Mouse (Mus musculus) cerebellum, adult 9-10 months (tissue): ENCODE measurements at regions not wholly inside any gene's neighbourhood (a gene's known extent, or its start where the extent isn't known, plus 50 kb on each side); places are given as distances from the start of the nearest gene placed in this dataset.

Experiments used
- DNase-seq: peaks from one replicate; pipeline ENCODE4 v3.0.0; 2022

GRCm38 (mm10) chr10:117443426-117444350 is 63.9 kb upstream of the Cpsf6 start:
- no peak for DNase-seq

DNA sequence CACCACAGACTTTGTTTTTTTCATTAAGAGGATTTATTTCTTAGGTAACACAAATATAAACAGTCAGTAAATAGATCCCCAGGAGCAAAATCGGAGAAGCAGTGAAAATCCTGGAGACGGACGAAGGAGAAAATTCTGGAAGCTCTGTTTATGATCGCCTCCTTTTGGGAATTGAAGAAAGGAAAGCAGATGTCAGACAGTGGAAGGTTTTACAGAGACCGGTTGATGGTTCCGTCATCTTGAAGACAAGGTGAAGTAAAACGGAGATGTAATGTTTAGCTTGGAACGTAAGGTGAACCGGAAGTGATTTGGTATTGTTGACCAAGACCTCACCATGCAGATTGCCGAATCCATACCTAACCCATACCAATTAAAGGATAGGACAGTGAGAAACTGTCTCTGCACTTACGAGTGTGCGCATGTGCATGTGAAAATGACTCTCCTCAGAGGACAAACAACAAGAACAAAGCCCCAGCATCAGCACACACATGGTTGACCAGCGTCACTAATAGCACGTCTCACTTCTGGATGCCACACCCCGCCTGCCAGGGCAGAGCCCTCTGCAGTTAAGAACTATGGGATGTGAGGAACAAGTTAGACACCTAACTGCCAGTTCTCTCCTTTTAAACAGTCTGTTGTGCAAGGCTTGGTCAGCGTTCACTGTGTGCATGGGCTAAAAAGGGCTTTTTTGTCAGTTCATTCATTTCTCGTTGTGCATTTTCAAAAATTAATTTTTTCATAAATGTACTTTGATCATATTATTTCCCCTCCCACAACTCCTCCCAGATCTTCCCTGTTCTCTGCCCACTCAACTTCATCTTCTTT is 62.4 kb upstream of the Cpsf6 start:
- no peak for DNase-seq

- no peak for DNase-seq
Observed at GRCm38 (mm10) chr10:117441121-117441978, 61.5 kb upstream of the Cpsf6 start.

- DNase-seq, result no peak
Observed at GRCm38 (mm10) chr10:117440225-117440976, 60.6 kb upstream of the Cpsf6 start.

DNA sequence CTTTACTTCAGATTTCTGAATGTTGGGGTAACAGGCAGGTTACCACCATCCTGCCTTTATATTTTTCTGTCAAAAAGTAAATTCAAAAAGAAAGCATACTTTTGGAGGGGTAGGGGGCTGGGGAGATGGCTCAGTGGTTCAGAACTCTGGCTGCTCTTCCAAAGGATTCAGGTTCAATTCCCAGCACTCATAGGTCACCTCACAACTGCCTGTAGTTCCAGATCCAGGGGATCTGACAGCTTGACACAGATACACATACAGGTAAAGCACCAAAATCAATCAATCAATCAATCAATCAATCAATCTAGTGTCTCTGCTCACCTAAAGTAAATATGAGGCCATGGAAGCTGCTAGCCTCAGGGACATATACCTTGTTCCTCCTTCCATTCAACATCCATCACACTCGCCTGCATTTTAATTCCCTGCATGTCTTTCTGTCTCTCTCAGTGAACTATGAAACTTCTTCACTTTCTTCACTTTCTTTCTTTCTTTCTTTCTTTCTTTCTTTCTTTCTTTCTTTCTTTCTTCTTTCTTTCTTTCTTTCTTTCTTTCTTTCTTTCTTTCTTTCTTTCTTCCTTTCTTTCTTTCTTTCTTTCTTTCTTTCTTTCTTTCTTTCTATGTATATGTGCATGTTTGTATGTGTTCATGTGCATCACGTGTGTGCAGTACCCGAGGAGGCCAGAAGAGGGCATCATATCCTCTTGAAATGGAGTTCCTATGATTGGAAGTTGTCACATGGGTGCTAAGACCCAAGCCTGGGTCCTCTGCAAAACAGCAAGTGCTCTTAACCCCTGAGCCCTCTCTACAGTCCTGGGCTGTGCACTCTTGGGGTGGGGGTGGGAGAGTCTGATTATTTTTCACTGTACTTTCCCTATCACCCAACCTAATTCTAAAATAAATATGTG is 59.6 kb upstream of the Cpsf6 start:
- DNase-seq, result no peak

DNA sequence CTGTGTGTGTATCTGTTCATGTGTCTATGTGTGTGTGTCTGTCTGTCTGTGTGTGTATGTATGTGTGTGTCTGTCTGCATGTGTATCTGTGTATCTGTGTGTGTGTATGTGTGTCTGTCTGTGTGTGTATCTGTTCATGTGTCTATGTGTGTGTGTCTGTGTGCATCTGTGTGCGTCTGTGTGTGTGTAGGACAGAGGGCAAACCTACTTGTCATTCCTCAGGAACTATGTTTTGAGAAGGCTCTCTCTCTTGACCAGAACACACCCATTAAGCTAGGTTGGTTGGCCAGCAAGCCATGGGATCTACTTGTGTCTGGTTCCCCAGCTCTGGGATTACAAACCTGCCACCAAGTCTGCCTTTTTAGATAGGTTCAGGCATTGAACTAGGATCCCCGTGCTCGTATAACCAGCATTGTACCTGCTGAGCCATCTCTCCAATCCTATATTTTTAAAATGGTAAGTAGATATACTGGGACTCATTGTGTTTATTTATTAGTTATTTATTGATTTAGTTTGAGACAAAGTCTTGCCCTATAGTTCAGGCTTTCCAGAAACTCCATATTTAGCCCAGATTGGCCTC is 58.9 kb upstream of the Cpsf6 start:
- DNase-seq, result no peak

GRCm38 (mm10) chr10:117437970-117438369 is 58.2 kb upstream of the Cpsf6 start:
- no peak for DNase-seq

- DNase-seq, result peak; percentile 57
Observed at GRCm38 (mm10) chr10:117436875-117437715, 57.3 kb upstream of the Cpsf6 start.

DNA sequence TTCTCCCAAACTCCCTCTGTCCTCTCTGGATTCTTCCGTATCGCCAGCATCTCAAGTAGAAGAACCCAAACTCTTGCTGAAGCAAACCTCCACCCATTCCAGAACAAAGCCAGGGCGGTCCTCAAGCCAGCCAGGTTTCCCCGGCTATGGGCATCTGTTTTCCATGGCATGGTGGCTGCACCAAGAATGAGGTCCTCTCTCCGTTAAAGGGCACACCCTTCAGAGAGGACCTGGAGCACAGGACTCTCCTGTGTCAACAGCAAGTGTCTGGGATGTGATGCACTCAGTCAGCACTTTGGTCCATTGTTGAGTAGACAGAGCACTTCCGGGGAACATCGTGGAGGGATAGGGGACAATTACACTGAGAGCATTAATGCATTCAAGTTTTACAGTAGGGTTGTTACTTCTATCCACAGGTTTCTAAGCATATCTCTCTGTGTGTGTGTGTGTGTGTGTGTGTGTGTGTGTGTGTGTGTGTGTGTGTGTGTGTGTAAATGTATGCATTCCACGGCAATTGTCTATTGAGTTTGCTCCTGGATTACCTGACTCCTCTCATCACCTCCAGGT is 56.6 kb upstream of the Cpsf6 start:
- DNase-seq, result no peak

GRCm38 (mm10) chr10:117435734-117436121 is 55.9 kb upstream of the Cpsf6 start:
- no peak for DNase-seq

GRCm38 (mm10) chr10:117434871-117435733 is 55.3 kb upstream of the Cpsf6 start:
- DNase-seq, result peak; percentile 88

- no peak for DNase-seq
Observed at GRCm38 (mm10) chr10:117434293-117434842, 54.6 kb upstream of the Cpsf6 start.

DNA sequence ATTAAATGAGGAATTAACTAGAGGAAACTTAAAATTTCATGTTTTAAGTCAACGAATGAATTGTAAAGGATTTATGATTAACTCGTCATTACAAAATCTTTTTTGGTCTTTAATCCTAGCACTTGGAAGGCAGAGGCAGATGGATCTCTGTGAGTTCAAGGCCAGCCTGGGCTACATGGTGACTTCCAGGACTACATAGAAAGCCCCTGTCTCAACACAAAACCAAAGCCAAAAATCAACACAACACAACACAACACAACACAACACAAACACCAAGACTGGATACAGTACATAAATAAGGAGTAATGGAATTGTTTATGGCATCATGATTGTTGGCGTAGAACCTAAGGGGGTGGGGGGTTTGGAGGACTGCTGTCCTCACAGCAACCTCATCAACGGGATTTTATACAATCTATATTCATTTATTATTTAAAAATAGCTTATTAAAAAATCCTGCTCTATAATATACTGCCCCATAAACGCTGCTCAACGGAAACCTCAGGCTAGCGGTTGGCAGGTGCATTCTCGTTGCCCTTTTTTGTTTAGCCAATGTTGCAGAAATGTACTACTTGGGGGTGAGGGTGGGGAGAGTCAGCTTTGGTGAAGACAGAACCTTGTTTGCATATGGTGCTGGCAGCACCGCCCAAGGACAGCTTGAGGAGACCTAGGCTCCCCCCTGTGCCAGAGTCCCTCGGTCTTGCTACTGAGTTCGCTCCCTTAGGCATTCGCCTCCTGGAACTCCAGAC is 53.9 kb upstream of the Cpsf6 start:
- no peak for DNase-seq

DNA sequence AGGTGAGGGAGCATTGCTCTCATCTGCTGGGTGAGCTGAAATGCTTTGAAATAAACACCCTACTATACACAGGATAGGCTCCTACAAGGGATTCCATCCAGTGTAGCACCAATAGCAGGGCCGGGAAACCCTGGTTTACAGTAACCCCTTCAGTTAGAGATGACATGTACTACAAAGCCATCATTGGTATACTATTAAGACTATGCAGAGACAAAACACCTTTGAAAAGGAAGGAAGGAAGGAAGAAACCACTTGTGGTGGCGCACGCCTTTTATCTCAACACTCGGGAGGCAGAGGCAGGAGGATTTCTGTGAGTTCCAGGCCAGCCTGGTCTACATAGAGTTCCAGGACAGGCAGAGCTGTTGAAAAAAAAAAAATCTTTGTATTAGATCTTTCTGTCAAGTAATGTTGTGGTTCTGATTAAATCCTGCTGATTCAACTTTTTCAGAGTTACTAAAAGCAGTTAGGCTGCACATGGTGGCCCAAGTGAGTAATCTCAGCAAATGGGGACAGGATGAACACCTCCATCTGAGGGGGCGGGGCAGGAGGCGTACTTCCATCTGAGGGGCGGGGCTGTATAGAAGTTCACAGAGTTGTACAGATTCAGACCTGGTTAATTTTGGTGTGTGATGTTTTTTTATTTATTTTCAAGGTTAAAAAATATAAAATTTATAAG is 53.2 kb upstream of the Cpsf6 start:
- DNase-seq, result no peak

- DNase-seq, result peak; percentile 56
Observed at GRCm38 (mm10) chr10:117432415-117432814, 52.6 kb upstream of the Cpsf6 start.

- no peak for DNase-seq
Observed at GRCm38 (mm10) chr10:117431850-117432249, 52.0 kb upstream of the Cpsf6 start.
